Mouse (Mus musculus): ENCODE results near the gene Dnah10.

- TF ChIP-seq CTCF (IDR thresholded peaks at IDR 0.05; ENCODE audit: control insufficient read depth, insufficient read depth, insufficient replicate concordance, low read depth, low read length) (no peak), POLR2A (IDR thresholded peaks at IDR 0.05; ENCODE audit: control insufficient read depth, low read depth, low read length) (no peak)
Measured at GRCm38 (mm10) chr5:124743841-124744240, 19.0 kb downstream of the Dnah10 start.
